Mouse (Mus musculus) liver, adult 2 months (tissue): Measurements from ENCODE around the gene Cdh4. TPM values are rescaled to one million over a fixed set of nuclear protein-coding genes. Genes with fewer than 3 reads are reported as not detected.

ENCODE experiments used
- DNase-seq: peaks from one replicate; pipeline ENCODE4 v3.0.0-alpha.2; 2011; ENCODE audit warnings: low read depth, low spot score; ENCODE audit errors: extremely low read depth
- H3K27ac ChIP-seq: fragments of 200-500 bp; replicated peaks from 2 replicates; pipeline ENCODE4 v1.5.1; 2012; ENCODE audit warnings: low read depth, mild to moderate bottlenecking, control low read depth, inconsistent platforms, low read length; ENCODE audit not compliant: insufficient read depth
- H3K27me3 ChIP-seq: fragments of 200-500 bp; 2 replicates; pipeline ENCODE4 v1.6.1; 2012; ENCODE audit warnings: mild to moderate bottlenecking, moderate library complexity, low read length, inconsistent platforms; ENCODE audit not compliant: control insufficient read depth, insufficient read depth
- H3K36me3 ChIP-seq: fragments of 200-500 bp; 2 replicates; pipeline ENCODE4 v1.6.1; 2012; ENCODE audit warnings: low read length, inconsistent platforms; ENCODE audit not compliant: control insufficient read depth, insufficient read depth
- H3K4me1 ChIP-seq: fragments of 200-500 bp; 2 replicates; pipeline ENCODE4 v1.6.1; 2011; ENCODE audit warnings: low read length; ENCODE audit not compliant: control insufficient read depth, insufficient read depth
- H3K4me3 ChIP-seq: fragments of 200-500 bp; 2 replicates; pipeline ENCODE4 v1.5.1; 2011; ENCODE audit warnings: low read depth, mild to moderate bottlenecking, control low read depth, low read length, moderate library complexity; ENCODE audit not compliant: insufficient read depth
- H3K79me2 ChIP-seq: fragments of 200-500 bp; 2 replicates; pipeline ENCODE4 v1.6.1; 2012; ENCODE audit warnings: inconsistent platforms, mild to moderate bottlenecking, low read length, moderate library complexity; ENCODE audit not compliant: control insufficient read depth, insufficient read depth
- H3K9ac ChIP-seq: fragments of 200-500 bp; 2 replicates; pipeline ENCODE4 v1.6.1; 2012; ENCODE audit warnings: low read depth, mild to moderate bottlenecking, control low read depth, inconsistent platforms, low read length
- CTCF ChIP-seq: fragments of 200-500 bp; IDR thresholded peaks from 2 replicates; pipeline ENCODE4 v1.5.1; 2011; ENCODE audit warnings: low read depth, low read length, control low read depth
- POLR2A ChIP-seq: fragments of 200-500 bp; IDR thresholded peaks from 2 replicates; pipeline ENCODE4 v1.6.1; 2011; ENCODE audit warnings: low read length, control low read depth; ENCODE audit not compliant: insufficient read depth; ENCODE audit errors: extremely low read depth
- WGBS: fragments of 180-500 bp; shearing (Covaris S2); methylation state at CpG from one replicate; pipeline ENCODE4 v1.1.7; 2018; 5-methylcytosine and 5-hydroxymethylcytosine counted together
- polyA plus RNA-seq: library from polyadenylated mRNA; depleted of rRNA; stranded (reverse); fragments of >200 nt; gene quantifications from 2 replicates; pipeline ENCODE4 v1.2.3, GENCODE M21; 2012
- total RNA-seq: library from RNA; depleted of rRNA; stranded (reverse); fragments of >200 nt; gene quantifications from 2 replicates; pipeline ENCODE4 v1.2.3, GENCODE M21; 2014

The Cdh4 gene
- total and polyA plus RNA-seq, 2 experiments = 0.18 to 0.37 TPM

DNA sequence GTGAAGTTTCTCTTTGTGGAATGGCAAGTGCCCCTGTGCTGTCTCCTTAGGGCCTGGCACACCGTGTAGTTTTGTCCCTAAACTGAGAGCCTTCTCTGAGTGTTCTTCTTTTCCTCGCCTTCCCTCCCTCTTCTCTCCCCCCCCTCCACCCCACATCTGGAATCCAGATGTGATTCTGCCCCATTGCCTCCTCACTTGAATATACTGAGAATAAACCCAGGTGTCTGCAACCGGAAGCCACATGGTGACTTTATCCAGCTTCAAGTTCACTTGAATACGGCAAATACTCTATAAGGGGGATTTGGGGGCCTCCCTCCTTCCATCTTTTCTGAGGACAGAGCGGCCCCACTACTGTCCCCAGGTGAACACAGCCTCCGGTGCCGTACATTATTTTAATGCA is 395.8 kb downstream of the Cdh4 start:
- Histone ChIP-seq H3K4me3 (no peak overlapping the region), H3K4me1 (no peaks in the 10 kb centered on the region), H3K27me3 (no peaks in the 10 kb centered on the region), H3K27ac (no peak overlapping the region), H3K79me2 (no peaks in the 10 kb centered on the region), H3K36me3 (no peaks in the 10 kb centered on the region), H3K9ac (no peak overlapping the region)
- no peak for TF ChIP-seq CTCF
- no peak for TF ChIP-seq POLR2A
- no peak for DNase-seq
- WGBS = 87% methylated on average over 7 of the region's 7 CpGs

DNA sequence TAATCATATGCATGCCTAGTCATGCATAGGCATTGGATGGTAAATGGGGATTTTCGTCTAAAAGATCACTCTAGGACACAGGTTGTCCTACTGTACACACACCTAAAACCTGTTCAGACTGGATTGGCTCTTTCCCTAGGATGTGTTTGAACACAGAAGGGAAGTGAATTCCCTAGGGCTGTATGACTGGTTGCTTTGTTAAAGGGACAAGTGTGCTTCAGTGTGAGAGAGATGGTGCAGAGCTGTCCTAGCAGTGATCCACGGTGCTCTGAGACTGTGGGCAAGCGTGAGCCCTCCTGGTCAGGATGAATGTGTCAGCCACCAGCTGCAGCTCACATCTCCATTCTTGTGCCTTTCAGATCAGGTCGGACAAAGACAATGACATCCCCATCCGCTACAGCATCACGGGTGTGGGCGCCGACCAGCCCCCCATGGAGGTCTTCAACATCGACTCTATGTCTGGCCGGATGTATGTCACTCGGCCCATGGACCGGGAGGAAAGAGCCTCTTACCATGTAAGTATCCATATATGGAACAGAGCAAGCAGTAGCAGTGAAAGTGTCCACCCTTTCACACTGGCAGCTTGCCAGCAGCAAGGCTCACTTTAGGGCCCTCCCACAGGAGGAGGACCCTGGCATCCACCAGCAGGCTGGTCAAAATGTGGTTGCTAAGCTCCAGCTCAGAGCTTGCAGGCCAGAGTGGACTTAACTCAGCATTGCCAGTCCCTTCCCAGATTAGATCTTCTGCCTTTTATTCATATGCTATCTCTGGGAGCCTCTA is 400.6 kb downstream of the Cdh4 start:
- H3K36me3 ChIP-seq = no peaks in the 10 kb centered on the region
- no peak for TF ChIP-seq CTCF
- no peak for TF ChIP-seq POLR2A
- H3K4me3 ChIP-seq = no peak overlapping the region
- no peaks in the 10 kb centered on the region for H3K79me2 ChIP-seq
- WGBS = 87% methylated on average over 12 of the region's 12 CpGs
- no peak overlapping the region for H3K27ac ChIP-seq
- no peak for DNase-seq
- H3K9ac ChIP-seq = no peak overlapping the region
- H3K27me3 ChIP-seq = no peaks in the 10 kb centered on the region
- no peaks in the 10 kb centered on the region for H3K4me1 ChIP-seq

DNA sequence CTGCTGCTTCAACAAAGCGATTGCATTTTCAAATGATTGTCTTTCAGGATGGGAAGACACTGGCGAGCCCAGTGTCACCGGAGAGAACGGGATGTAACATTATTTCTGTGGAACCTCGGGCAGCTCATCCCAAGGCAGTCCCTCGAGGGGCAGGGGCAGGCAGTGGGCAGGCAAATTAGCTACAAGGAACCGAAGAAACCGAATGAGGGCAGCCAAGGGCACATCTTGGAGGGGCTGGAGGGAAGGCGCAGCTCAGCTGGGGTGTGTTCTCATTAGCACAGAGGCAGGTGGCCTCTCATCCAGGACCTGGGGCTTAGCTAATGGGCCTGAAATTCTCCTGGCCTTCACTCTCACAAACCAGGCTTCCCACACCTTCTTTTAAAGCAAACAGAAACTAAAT is 407.5 kb downstream of the Cdh4 start:
- no peak for TF ChIP-seq POLR2A
- no peaks in the 10 kb centered on the region for H3K27me3 ChIP-seq
- H3K79me2 ChIP-seq = no peaks in the 10 kb centered on the region
- no peak overlapping the region for H3K4me3 ChIP-seq
- no peaks in the 10 kb centered on the region for H3K36me3 ChIP-seq
- H3K27ac ChIP-seq = no peak overlapping the region
- 53% methylated on average over 9 of the region's 9 CpGs for WGBS
- no peak overlapping the region for H3K9ac ChIP-seq
- no peaks in the 10 kb centered on the region for H3K4me1 ChIP-seq
- DNase-seq = no peak

GRCm38 (mm10) chr2:179852169-179852568 is 409.9 kb downstream of the Cdh4 start:
- H3K4me3 ChIP-seq = no peak overlapping the region
- 82% methylated on average over 10 of the region's 10 CpGs for WGBS

DNA sequence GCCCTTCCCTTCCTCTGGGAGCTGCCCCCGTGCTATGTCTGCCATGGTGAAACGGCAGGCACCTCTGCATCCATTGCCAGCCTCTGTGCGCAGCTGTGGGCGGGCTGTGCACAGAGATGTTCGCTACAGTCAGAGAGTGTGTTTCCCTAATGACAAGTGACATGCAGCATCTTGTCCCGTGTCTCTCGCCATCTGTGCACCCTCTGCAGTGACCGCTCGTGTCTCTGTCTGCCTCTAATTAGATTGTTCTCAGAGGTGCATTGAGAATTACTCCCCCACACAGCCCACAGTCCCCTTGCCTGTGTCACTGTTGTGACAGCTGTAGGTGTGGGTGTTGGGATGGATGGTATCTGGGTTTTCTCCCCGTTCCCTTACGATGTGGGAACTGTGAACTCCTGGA is 410.6 kb downstream of the Cdh4 start:
- Histone ChIP-seq H3K27ac (no peak overlapping the region), H3K36me3 (no peaks in the 10 kb centered on the region), H3K4me1 (no peaks in the 10 kb centered on the region), H3K4me3 (no peak overlapping the region), H3K79me2 (no peaks in the 10 kb centered on the region), H3K9ac (no peak overlapping the region), H3K27me3 (no peaks in the 10 kb centered on the region)
- no peak for DNase-seq
- TF ChIP-seq CTCF = no peak
- no peak for TF ChIP-seq POLR2A
- 86% methylated on average over 11 of the region's 11 CpGs for WGBS

More at GRCm38 (mm10) chr2:179852169-179852568, 409.9 kb downstream of the Cdh4 start:
- DNase-seq = no peak
- Histone ChIP-seq H3K9ac (no peak overlapping the region), H3K4me1 (no peaks in the 10 kb centered on the region), H3K36me3 (no peaks in the 10 kb centered on the region), H3K27ac (no peak overlapping the region), H3K79me2 (no peaks in the 10 kb centered on the region), H3K27me3 (no peaks in the 10 kb centered on the region)
- TF ChIP-seq POLR2A (no peak), CTCF (no peak)

DNA sequence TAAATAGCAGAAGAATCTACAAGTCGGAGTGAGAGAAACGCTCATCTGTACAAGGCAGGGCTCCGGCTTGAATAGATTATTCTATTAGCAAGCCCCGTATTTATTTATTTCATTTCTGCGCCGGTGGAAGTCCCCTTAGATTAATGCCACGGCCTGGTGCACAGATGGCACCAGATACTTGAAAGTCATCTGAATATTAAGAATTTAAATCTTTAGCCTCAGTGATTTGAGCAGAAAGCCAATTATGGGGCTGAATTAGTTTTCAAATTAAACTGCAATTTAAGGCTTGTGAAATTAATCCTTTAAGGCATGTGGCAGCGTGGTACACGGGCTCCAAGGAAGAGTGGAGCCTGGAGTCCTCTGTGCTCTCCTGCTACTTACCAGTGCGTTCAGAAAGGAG is 411.7 kb downstream of the Cdh4 start:
- H3K4me1 ChIP-seq = no peaks in the 10 kb centered on the region
- no peak overlapping the region for H3K9ac ChIP-seq
- no peak overlapping the region for H3K4me3 ChIP-seq
- no peaks in the 10 kb centered on the region for H3K36me3 ChIP-seq
- H3K27me3 ChIP-seq = no peaks in the 10 kb centered on the region
- no peak for TF ChIP-seq POLR2A
- TF ChIP-seq CTCF = no peak
- whole genome bisulfite sequencing = 85% methylated on average over 10 of the region's 10 CpGs
- no peaks in the 10 kb centered on the region for H3K79me2 ChIP-seq
- no peak overlapping the region for H3K27ac ChIP-seq
- no peak for DNase-seq
